Mouse (Mus musculus): Measurements from ENCODE around the gene Lrp2.

The Lrp2 gene

DNA sequence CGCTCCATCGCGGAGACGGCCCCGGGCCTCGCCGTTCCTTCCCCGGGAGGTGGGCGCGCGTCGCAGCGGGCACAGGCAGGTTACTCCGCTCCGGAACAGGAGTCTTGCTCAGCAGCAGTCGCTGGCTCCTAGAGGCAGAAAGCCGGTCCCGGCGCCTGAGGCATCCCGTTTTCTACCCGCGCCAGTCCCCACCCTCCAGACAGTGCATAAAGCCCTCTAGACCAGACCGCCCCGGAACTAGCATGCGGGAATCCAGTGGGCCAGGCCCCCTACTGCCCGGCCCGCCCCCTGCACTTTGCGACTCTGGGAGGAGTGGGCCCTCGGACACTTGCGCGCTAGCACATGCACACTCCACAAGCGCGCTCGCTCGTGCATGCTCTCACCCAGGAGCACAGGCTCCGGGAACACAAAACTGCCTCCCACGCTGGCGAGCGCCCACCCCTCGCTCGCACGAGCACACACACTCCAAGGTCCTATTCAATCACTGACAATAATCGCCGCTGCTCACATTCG lies at the start of gene Lrp2:
TSS of gene Lrp2 (minus strand) at position 180 of the 513 bp plus-strand sequence.
- in situ Hi-C loops (cut with MseI, MboI), result no loop called here

GRCm38 (mm10) chr2:69635064-69635701 lies 49.3 kb upstream of the Lrp2 start:
- in situ Hi-C loops (cut with MseI, MboI), result loop anchor here in 1 of 2 experiments (10.0 kb wide), 1 partner anchor 140 kb away; no protein-coding TSS in a partner anchor

GRCm38 (mm10) chr2:69631449-69631848 lies 45.6 kb upstream of the Lrp2 start:
- in situ Hi-C loops (cut with MseI, MboI), result loop anchor here in 1 of 2 experiments (10.0 kb wide), 1 partner anchor 143 kb away; no protein-coding TSS in a partner anchor

GRCm38 (mm10) chr2:69630792-69631191 lies 44.9 kb upstream of the Lrp2 start:
- in situ Hi-C loops (cut with MseI, MboI), result loop anchor here in 1 of 2 experiments (10.0 kb wide), 1 partner anchor 144 kb away; no protein-coding TSS in a partner anchor

DNA sequence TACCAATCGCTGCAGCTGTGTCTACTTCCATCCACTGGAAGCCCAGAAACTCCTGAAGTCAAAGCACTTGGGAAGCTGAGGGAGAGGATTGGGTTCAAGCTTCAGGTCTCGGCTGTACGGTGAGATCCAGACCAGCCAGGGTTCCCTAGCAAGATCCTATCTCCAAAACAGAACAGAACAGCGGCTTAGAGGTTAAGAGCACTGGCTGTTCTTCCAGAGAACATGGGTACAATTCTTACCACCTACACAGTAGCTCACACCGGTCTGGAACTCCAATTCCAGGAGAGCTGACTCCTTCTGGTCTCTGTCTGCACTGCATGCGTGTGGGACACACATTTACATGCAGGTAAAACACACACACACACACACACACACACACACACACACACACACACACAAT lies 44.0 kb upstream of the Lrp2 start:
- in situ Hi-C loops (cut with MseI, MboI), result loop anchor here in 1 of 2 experiments (10.0 kb wide), 1 partner anchor 145 kb away; no protein-coding TSS in a partner anchor

DNA sequence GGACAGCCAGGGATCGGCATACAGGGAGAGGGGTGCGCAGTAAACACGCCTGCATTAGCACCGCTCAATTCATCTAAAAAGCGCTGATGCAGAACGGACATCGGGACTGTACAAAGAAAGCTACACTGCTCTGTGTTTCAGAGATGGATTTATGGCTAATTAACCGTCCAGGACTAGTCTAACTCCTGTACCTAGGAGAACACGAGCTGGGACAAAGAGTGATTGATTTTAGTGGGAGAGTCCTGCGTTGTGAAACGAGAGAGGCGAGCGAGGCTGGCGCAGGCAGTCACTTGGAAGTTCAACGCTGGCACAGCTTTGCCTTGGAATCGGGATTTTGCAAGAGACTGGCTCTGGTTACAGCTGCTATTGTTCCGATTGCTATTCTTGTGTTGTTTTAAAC lies 43.4 kb upstream of the Lrp2 start:
- in situ Hi-C loops (cut with MseI, MboI), result no loop called here

DNA sequence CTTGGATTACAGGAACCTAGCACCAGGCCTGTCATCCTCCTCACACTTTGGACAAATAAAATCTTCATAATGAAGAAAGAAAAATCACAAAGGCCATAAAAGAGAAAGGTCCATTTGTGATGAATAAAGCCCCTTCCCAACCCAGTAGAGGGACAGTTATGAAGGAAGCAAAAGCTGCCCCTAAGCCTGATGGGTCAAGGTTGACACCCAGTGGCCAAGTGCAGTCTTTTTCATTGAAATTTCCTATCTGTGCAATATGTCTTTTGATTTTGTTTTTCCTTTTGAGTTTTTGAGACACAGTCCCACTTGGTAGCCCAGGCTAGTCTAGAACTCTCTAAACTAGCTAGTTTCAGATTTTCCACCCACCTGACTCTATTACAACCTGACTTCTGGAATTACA lies 33.4 kb upstream of the Lrp2 start:
- in situ Hi-C loops (cut with MseI, MboI), result no loop called here

GRCm38 (mm10) chr2:69618336-69618735 lies 32.5 kb upstream of the Lrp2 start:
- in situ Hi-C loops (cut with MseI, MboI), result no loop called here

DNA sequence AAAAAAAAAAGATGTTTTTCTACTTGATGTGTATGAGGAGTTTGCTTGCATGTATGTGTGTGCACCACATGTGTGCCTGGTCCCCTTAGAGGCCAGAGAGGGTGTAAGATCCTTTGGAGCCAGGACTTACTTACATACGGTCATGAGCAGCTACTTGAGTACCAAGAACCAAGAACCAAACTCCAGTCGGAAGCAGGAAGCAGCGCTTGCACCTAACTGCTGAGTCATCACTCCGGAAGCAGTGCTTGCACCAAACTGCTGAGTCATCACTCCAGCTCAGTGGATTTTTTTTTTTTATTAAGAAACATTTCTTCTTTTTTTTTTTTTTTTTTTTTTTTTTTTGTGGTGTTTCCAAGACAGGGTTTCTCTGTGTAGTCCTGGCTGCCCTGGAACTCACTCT lies 27.4 kb upstream of the Lrp2 start:
- in situ Hi-C loops (cut with MseI, MboI), result no loop called here

GRCm38 (mm10) chr2:69612716-69613115 lies 26.9 kb upstream of the Lrp2 start:
- in situ Hi-C loops (cut with MseI, MboI), result no loop called here

DNA sequence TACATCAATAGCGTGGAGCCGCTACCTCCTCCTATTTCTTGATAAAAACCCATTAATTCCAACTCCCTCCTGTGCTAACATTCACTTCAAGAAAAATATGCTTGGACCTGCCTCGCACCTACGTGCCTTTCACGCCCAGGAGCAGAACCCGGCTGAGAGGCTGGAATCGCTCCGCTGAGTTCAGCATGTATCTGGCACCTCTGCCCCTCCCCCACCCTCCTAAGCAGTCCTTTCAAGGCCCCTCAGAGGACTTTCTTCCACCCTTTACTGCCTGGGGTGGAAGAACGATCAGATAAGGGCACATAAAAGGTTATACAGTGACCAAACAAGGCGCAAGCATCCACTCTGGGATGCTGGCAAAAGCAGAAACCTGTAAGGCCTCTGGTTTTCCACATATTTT lies 26.4 kb upstream of the Lrp2 start:
- in situ Hi-C loops (cut with MseI, MboI), result no loop called here

- in situ Hi-C loops (cut with MseI, MboI), result no loop called here
Measured at GRCm38 (mm10) chr2:69606621-69607020, 20.8 kb upstream of the Lrp2 start.

DNA sequence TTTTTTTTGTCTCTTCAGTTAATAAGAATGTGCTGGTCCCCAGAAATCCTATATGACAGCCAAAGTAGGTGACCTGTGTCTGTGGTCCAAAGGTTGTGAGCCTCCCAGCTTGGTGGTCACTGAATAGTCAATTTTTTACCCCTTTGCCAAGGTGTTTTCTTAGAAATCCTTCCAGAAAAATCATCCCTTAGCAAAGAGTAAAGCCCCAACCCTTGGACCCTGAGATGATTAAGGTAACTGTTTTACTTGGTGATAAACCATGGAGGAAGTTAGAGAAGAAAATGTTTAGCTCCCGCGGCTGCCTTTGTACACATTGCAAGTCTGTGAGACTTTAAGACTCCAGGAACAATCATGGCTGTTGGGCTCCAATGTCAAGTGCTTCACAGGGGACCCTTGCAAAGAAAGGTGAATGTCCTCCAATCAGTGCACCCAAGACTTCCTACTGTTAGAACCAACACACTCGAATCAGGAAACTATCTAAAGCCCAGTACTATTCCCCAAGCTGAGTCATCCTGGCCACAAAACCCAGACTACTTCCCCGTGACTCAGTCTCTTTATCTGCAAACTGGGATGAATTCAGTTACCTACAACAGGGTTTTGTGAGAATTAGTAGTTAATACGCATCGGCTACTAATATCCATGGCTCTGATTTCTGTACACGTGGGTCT lies 18.0 kb upstream of the Lrp2 start:
- in situ Hi-C loops (cut with MseI, MboI), result no loop called here

DNA sequence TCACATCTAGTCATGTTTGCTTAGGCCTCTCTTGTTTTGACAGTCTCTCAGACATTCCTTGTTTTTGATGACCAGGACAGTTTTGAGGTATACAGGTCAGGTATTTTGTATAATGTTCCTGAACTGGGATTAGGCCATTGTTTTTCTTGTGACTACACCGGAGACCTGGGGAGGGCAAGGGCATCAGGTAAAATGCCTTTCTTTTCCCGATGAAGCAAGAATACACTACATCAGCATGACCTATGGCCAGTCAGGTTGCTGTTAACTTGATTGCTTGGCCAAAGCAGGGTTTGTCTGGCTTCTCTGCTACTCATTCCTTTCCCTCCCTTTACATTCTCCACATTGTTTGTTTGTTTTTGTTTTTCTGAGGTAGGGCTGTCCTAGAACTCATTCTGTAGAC lies 7.3 kb upstream of the Lrp2 start:
- in situ Hi-C loops (cut with MseI, MboI), result no loop called here

GRCm38 (mm10) chr2:69592536-69592935 lies 6.7 kb upstream of the Lrp2 start:
- in situ Hi-C loops (cut with MseI, MboI), result no loop called here

DNA sequence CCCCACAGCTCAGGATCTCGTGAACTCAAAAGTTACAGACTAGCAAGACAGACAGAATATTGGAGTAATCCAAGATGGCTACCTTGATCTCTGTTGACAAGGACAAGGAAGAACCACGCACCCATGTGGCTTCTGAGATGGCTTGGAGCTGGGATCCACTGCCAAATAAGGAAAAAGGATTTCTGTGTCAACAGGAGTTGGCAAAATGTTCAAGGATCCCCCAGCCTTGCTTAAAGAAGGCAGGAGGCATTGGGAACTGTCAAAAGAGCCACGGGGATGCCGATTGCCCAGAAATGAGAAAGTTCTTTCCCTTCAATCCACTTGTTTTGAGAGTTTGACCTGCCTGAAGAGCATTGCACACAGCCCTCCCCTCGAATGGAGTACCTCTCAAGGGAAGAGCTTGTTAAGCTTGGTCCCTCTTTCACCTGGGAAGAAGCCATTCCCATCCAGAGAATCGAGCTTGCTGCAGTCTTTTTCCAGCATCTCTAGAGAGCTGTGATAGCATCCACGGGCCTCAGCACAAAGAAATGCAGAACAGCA lies 6.2 kb upstream of the Lrp2 start:
- in situ Hi-C loops (cut with MseI, MboI), result no loop called here

GRCm38 (mm10) chr2:69590548-69590947 lies 4.7 kb upstream of the Lrp2 start:
- in situ Hi-C loops (cut with MseI, MboI), result no loop called here

DNA sequence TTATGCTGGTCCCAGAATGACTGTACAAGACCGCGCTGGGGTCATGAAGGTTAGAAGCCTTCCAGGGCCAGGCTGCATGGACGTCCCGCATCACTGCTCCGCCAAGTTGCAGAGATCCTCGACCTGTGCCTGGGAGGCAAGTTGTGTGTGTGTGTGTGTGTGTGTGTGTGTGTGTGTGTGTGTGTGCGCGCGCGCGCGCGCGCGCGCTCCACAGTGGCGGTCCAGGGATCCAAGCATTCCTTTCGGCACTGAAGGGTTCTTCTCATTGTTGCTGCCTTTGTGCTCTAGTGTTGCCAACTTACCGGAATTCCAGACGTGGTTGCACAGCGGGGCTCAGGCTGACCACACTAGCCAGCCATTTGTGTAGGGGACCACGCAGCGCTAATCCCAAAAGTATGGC lies 2.0 kb upstream of the Lrp2 start:
- in situ Hi-C loops (cut with MseI, MboI), result no loop called here

- in situ Hi-C loops (cut with MseI, MboI), result no loop called here
Measured at GRCm38 (mm10) chr2:69586821-69587728, 1.2 kb upstream of the Lrp2 start.

GRCm38 (mm10) chr2:69585191-69585885 lies 527 bp downstream of the Lrp2 start:
- in situ Hi-C loops (cut with MseI, MboI), result no loop called here
